Mouse (Mus musculus) CH12.LX (cell line): ENCODE data around the gene Klhdc8b. TPM values are rescaled to one million over a fixed set of nuclear protein-coding genes. Genes with fewer than 3 reads are reported as not detected.

ENCODE experiments used
- DNase-seq: peaks from one replicate; pipeline ENCODE4 v3.0.0-alpha.2; 2013; ENCODE audit errors: extremely low read depth
- H3K27ac ChIP-seq: 2 replicates; pipeline ENCODE4 v1.5.1; 2012; ENCODE audit warnings: low read depth, mild to moderate bottlenecking, control low read depth, moderate library complexity; ENCODE audit not compliant: insufficient read depth
- H3K27me3 ChIP-seq: replicated peaks from 2 replicates; pipeline ENCODE3; 2012; ENCODE audit warnings: inconsistent platforms
- H3K36me3 ChIP-seq, 2 experiments: replicated peaks in 1 of 2; 2 replicates each; pipeline versions ENCODE3 to v1.6.1; 2012; ENCODE audit warnings: inconsistent platforms in 1 of 2, low read length in 1 of 2, mild to moderate bottlenecking in 1 of 2, mixed read lengths in 1 of 2, moderate library complexity in 1 of 2; ENCODE audit not compliant: control insufficient read depth in 1 of 2, insufficient read depth in 1 of 2
- H3K4me1 ChIP-seq, 2 experiments: 2 replicates each; pipeline ENCODE4 v1.6.1; 2012; ENCODE audit warnings: inconsistent platforms in 1 of 2, moderate library complexity in 1 of 2; ENCODE audit not compliant: insufficient read depth in 2 of 2, control insufficient read depth in 1 of 2
- H3K4me2 ChIP-seq: 2 replicates; pipeline ENCODE4 v1.6.1; 2012; ENCODE audit warnings: low read depth, mild to moderate bottlenecking, control low read depth; ENCODE audit not compliant: poor library complexity, insufficient read depth, severe bottlenecking
- H3K4me3 ChIP-seq, 3 experiments: fragments of 150-350 bp in 1 of 3; sonication (generic) in 1 of 3; replicated peaks in 1 of 3; 2 replicates each; pipeline versions ENCODE3 to v1.5.1; 2011 to 2012; ENCODE audit warnings: low read depth in 2 of 3, low read length in 2 of 3, mild to moderate bottlenecking in 2 of 3, moderate library complexity in 2 of 3, control low read depth in 1 of 3, improper control_type of control experiment in 1 of 3, inconsistent platforms in 1 of 3, mixed read lengths in 1 of 3; ENCODE audit not compliant: poor library complexity in 1 of 3
- H3K79me2 ChIP-seq: replicated peaks from 2 replicates; pipeline ENCODE4 v1.6.1; 2012; ENCODE audit warnings: mild to moderate bottlenecking, moderate library complexity; ENCODE audit not compliant: control insufficient read depth, poor library complexity, insufficient read depth, severe bottlenecking; ENCODE audit errors: extremely low read depth
- H3K9ac ChIP-seq: 2 replicates; pipeline ENCODE4 v1.6.1; 2012; ENCODE audit warnings: low read depth, mild to moderate bottlenecking, control low read depth, moderate library complexity; ENCODE audit not compliant: insufficient read depth
- H3K9me3 ChIP-seq: replicated peaks from 2 replicates; pipeline ENCODE3; 2012; ENCODE audit warnings: low read length, inconsistent platforms, mixed read lengths
- CHD1 ChIP-seq: IDR thresholded peaks from 2 replicates; pipeline ENCODE4 v1.6.1; 2012; ENCODE audit warnings: low read depth, low read length, improper control_type of control experiment, inconsistent platforms
- CHD2 ChIP-seq: IDR thresholded peaks from 2 replicates; pipeline ENCODE4 v1.6.1; 2011; ENCODE audit warnings: low read length, improper control_type of control experiment
- CTCF ChIP-seq, 2 experiments: IDR thresholded peaks in 1 of 2; conservative IDR thresholded peaks in 1 of 2; 2 replicates each; pipeline ENCODE4 v1.5.1; 2011 to 2012; ENCODE audit warnings: low read depth in 2 of 2, low read length in 2 of 2, improper control_type of control experiment in 1 of 2, inconsistent platforms in 1 of 2, mild to moderate bottlenecking in 1 of 2, moderate library complexity in 1 of 2
- E2F4 ChIP-seq: IDR thresholded peaks from 2 replicates; pipeline ENCODE4 v1.6.1; 2011; ENCODE audit warnings: low read depth, low read length, improper control_type of control experiment; ENCODE audit not compliant: insufficient replicate concordance
- ELF1 ChIP-seq: IDR thresholded peaks from 2 replicates; pipeline ENCODE4 v1.6.1; 2014; ENCODE audit warnings: low read depth, mild to moderate bottlenecking, inconsistent platforms, low read length, improper control_type of control experiment
- EP300 ChIP-seq: IDR thresholded peaks from 2 replicates; pipeline ENCODE4 v1.6.1; 2011; ENCODE audit warnings: low read length, improper control_type of control experiment
- ETS1 ChIP-seq: conservative IDR thresholded peaks from 2 replicates; pipeline ENCODE4 v1.6.1; 2012; ENCODE audit warnings: low read depth, mild to moderate bottlenecking, inconsistent platforms, low read length, improper control_type of control experiment, moderate library complexity
- HCFC1 ChIP-seq: IDR thresholded peaks from 2 replicates; pipeline ENCODE4 v1.6.1; 2012; ENCODE audit warnings: low read depth, mild to moderate bottlenecking, inconsistent platforms, low read length, improper control_type of control experiment
- JUND ChIP-seq: conservative IDR thresholded peaks from 2 replicates; pipeline ENCODE4 v1.6.1; 2011; ENCODE audit warnings: low read depth, low read length, improper control_type of control experiment
- KAT2A ChIP-seq: IDR thresholded peaks from 2 replicates; pipeline ENCODE4 v1.6.1; 2012; ENCODE audit warnings: low read length, improper control_type of control experiment, inconsistent platforms; ENCODE audit not compliant: insufficient replicate concordance
- MAX ChIP-seq: IDR thresholded peaks from 2 replicates; pipeline ENCODE4 v1.6.1; 2011; ENCODE audit warnings: low read length, improper control_type of control experiment
- MAZ ChIP-seq: IDR thresholded peaks from 2 replicates; pipeline ENCODE4 v1.6.1; 2012; ENCODE audit warnings: low read depth, mild to moderate bottlenecking, inconsistent platforms, low read length, improper control_type of control experiment, moderate library complexity
- MEF2A ChIP-seq: IDR thresholded peaks from 2 replicates; pipeline ENCODE4 v1.6.1; 2014; ENCODE audit warnings: low read depth, mild to moderate bottlenecking, inconsistent platforms, low read length, improper control_type of control experiment, borderline replicate concordance
- MXI1 ChIP-seq: IDR thresholded peaks from 2 replicates; pipeline ENCODE4 v1.6.1; 2011; ENCODE audit warnings: mild to moderate bottlenecking, low read depth, low read length, improper control_type of control experiment
- MYC ChIP-seq: IDR thresholded peaks from 2 replicates; pipeline ENCODE4 v1.6.1; 2011; ENCODE audit warnings: low read depth, mild to moderate bottlenecking, improper control_type of control experiment, low read length
- RAD21 ChIP-seq: IDR thresholded peaks from 2 replicates; pipeline ENCODE4 v1.6.1; 2011; ENCODE audit warnings: low read depth, mild to moderate bottlenecking, low read length, improper control_type of control experiment, moderate library complexity
- RCOR1 ChIP-seq: conservative IDR thresholded peaks from 2 replicates; pipeline ENCODE4 v1.6.1; 2012; ENCODE audit warnings: low read depth, mild to moderate bottlenecking, inconsistent platforms, low read length, improper control_type of control experiment
- SIN3A ChIP-seq: IDR thresholded peaks from 2 replicates; pipeline ENCODE4 v1.6.1; 2012; ENCODE audit warnings: low read length, improper control_type of control experiment, inconsistent platforms
- SMC3 ChIP-seq: IDR thresholded peaks from 2 replicates; pipeline ENCODE4 v1.6.1; 2011; ENCODE audit warnings: low read depth, low read length, improper control_type of control experiment
- TBP ChIP-seq: conservative IDR thresholded peaks from 2 replicates; pipeline ENCODE4 v1.6.1; 2011; ENCODE audit warnings: low read depth, low read length, improper control_type of control experiment
- UBTF ChIP-seq: IDR thresholded peaks from 2 replicates; pipeline ENCODE4 v1.6.1; 2012; ENCODE audit warnings: low read depth, mild to moderate bottlenecking, inconsistent platforms, low read length, improper control_type of control experiment, moderate library complexity
- USF2 ChIP-seq: conservative IDR thresholded peaks from 2 replicates; pipeline ENCODE4 v1.6.1; 2011; ENCODE audit warnings: low read depth, low read length, improper control_type of control experiment
- ZC3H11A ChIP-seq: IDR thresholded peaks from 2 replicates; pipeline ENCODE4 v1.6.1; 2012; ENCODE audit warnings: low read depth, mild to moderate bottlenecking, inconsistent platforms, low read length, improper control_type of control experiment
- ZKSCAN1 ChIP-seq: IDR thresholded peaks from 2 replicates; pipeline ENCODE4 v1.6.1; 2012; ENCODE audit warnings: low read depth, inconsistent platforms, low read length, improper control_type of control experiment, borderline replicate concordance
- dilution Hi-C: fragments of 300-500 bp; cut with MboI; formaldehyde crosslinking; loops from 2 replicates; pipeline ENCODE4 v1.14.3; 2020; ENCODE audit warnings: low sequenced_read_pairs; ENCODE audit not compliant: extremely low pct_unique_long_range_greater_than_20kb, extremely low pct_ligation_motif_present
- in situ Hi-C: fragments of 300-500 bp; cut with MboI; formaldehyde crosslinking; loops from 3 replicates; pipeline ENCODE4 v1.14.3; 2019; ENCODE audit warnings: low sequenced_read_pairs, low pct_ligation_motif_present, low pct_unique_long_range_greater_than_20kb, mixed read lengths
- polyA plus RNA-seq: library from polyadenylated mRNA; unstranded; fragments of >175 nt; gene quantifications from 2 replicates; pipeline ENCODE4 v1.2.1, GENCODE M21; 2012; ENCODE audit warnings: low read depth; ENCODE audit not compliant: insufficient read length
- total RNA-seq, 2 experiments: library from RNA; depleted of rRNA; stranded (reverse); fragments of 300-350 nt in 1 of 2; fragments of >200 nt in 1 of 2; gene quantifications; 2 replicates each; pipeline ENCODE4 v1.2.3; 2012 to 2014

The Klhdc8b gene
- total and polyA plus RNA-seq, 3 experiments = 1.9 to 5.2 (median 3.5) TPM

DNA sequence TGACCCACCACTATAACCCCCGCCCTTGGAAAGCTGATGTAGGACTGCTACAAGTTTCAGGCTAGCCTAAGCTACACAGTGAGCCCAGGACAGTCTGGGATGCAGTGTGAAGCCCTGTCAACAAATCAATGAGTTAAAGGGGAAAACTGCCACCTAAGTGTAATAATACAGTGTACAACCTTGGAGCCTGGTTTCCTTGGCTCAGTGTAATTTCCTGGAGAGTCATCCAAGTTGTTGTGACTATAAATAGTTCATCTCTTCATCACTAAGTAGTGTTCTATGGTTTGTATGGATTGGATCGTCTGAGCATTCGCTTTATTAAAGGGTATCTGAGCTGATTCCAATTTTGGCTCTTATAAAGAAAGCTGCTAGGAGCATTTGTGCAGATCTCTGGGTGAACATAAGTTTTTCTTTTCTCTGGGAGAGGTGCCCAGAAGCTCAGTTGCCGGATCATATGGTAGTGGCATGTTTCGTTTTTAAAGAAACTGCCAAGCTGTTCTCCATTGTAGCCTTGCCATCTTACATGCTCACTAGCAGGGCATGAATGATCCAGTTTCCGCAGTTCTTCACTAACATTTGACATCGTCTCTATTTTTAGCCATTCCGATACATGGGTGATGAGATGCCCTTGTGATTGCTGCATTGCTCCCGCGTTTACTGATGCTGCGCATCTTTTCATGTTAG is 20.0 kb downstream of the Klhdc8b start:
- Histone ChIP-seq H3K9ac (no peak overlapping the region), H3K27ac (no peak overlapping the region), H3K4me3 (no peak overlapping the region), H3K79me2 (no peaks in the 10 kb centered on the region), H3K27me3 (peaks cover 23% of the 10 kb centered on the region), H3K4me1 (peaks cover 0 to 6% of the 10 kb centered on the region in 2 experiments; a peak in 2 of 4 replicates), H3K9me3 (no peaks in the 10 kb centered on the region), H3K36me3 (no peaks in the 10 kb centered on the region), H3K4me2 (no peak overlapping the region)
- TF ChIP-seq TBP (no peak), CTCF (conservative IDR thresholded peaks at IDR 0.05 in 1 of 2, IDR thresholded peaks at IDR 0.05 in 1 of 2; ENCODE audit: low read depth in 2 of 2, low read length in 2 of 2) (no peak), ELF1 (no peak), MEF2A (no peak), CHD1 (no peak), EP300 (no peak), RAD21 (no peak), MXI1 (no peak), ZC3H11A (no peak), ETS1 (no peak), HCFC1 (no peak)
- in situ Hi-C loops = no loop called here
- DNase-seq = no peak
- dilution Hi-C loops = no loop called here

DNA sequence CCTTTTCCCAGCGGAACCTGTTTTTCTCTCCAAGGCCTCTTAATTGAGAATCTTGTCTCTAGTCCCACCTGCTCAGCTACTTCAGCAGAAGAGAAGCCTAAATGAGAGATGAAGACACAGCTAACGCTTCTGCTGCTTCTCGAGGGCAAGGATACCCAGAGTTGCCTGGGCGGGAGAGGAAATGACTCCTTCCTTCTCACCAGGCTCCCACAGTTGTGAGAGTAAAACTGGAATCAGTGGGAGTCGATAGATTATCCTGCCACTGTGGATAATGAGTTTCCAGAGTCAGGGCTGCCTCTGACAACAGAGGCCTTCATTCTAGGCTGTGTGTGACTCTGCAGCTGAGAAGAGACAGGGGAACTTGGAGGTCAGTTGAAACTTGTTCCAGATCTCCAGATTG is 20.9 kb downstream of the Klhdc8b start:
- in situ Hi-C loops (no loop called here), dilution Hi-C loops (no loop called here)

DNA sequence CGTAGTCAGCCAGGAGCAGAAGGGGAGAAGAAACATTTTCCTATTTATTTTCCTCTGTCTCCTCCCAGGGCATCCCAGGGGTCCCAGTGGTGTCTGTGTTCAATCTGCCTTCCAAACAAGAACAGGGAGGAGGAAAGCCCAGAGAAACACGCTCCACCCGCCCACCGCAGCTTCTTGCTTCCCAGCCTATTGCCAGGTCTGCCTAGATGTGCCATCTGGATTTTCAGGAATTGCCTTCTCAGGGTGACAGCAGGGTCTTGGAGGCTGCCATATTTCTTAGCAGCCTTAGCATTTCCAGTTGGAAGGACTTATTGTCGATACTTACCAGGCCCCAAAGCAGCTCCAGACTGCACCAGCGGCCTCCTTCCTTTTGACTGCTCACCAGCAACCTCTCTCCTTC is 22.2 kb downstream of the Klhdc8b start:
- dilution Hi-C loops = no loop called here
- Histone ChIP-seq H3K9me3 (peaks cover 5% of the 10 kb centered on the region), H3K4me2 (no peak overlapping the region), H3K9ac (no peak overlapping the region)
- DNase-seq = no peak
- no peak for TF ChIP-seq RAD21
- no peak for TF ChIP-seq MAX
- no peak for TF ChIP-seq TBP
- no peak for TF ChIP-seq ZKSCAN1
- TF ChIP-seq UBTF = no peak
- no peak for TF ChIP-seq SMC3
- TF ChIP-seq MAZ = no peak
- TF ChIP-seq JUND = no peak
- no peak for TF ChIP-seq HCFC1
- TF ChIP-seq CHD2 = no peak
- no peak for TF ChIP-seq USF2
- TF ChIP-seq KAT2A = no peak
- TF ChIP-seq CTCF (conservative IDR thresholded peaks at IDR 0.05 in 1 of 2, IDR thresholded peaks at IDR 0.05 in 1 of 2; ENCODE audit: low read depth in 2 of 2, low read length in 2 of 2) = no peak
- no peak for TF ChIP-seq ZC3H11A
- no peak for TF ChIP-seq E2F4
- no peak for TF ChIP-seq RCOR1
- no peak for TF ChIP-seq MYC
- TF ChIP-seq SIN3A = no peak
- TF ChIP-seq ELF1 = no peak
- TF ChIP-seq, all 38 proteins: peak for 0
- peaks cover 0 to 6% of the 10 kb centered on the region in 2 experiments; a peak in 2 of 4 replicates for H3K4me1 ChIP-seq
- no peak overlapping the region for H3K27ac ChIP-seq
- no peak overlapping the region for H3K4me3 ChIP-seq
- no peaks in the 10 kb centered on the region for H3K79me2 ChIP-seq
- H3K27me3 ChIP-seq = peaks cover 40% of the 10 kb centered on the region
- H3K36me3 ChIP-seq = no peaks in the 10 kb centered on the region
- in situ Hi-C loops = no loop called here

More for the DNA sequence above, 20.9 kb downstream of the Klhdc8b start:
- Histone ChIP-seq H3K4me3 (no peak overlapping the region), H3K27ac (no peak overlapping the region), H3K27me3 (peaks cover 31% of the 10 kb centered on the region), H3K79me2 (no peaks in the 10 kb centered on the region), H3K4me2 (no peak overlapping the region), H3K4me1 (peaks cover 0 to 6% of the 10 kb centered on the region in 2 experiments; a peak in 2 of 4 replicates), H3K9me3 (peaks cover 3% of the 10 kb centered on the region), H3K9ac (no peak overlapping the region), H3K36me3 (no peaks in the 10 kb centered on the region)
- TF ChIP-seq RAD21 = no peak
- DNase-seq = no peak
